Mouse (Mus musculus) hindbrain, embryonic 14.5 days (tissue): ENCODE data around the gene Zfp418. TPM values are rescaled to one million over a fixed set of nuclear protein-coding genes. Genes with fewer than 3 reads are reported as not detected.
A peak's percentile ranks its signal among the peaks of the same experiment; 100 is the strongest.
"Not testable (repeated sequence)": the region's sequence is repeated elsewhere in the genome, so short reads cannot be mapped to it uniquely, and the experiment has no call there.

Source experiments
- ATAC-seq: fragments of 200-750 bp; cut with Nextera tagmentation; 2 replicates; pipeline ENCODE4 v1.8.0; 2017; ENCODE audit warnings: moderate number of reproducible peaks, mild to moderate bottlenecking, moderate TSS enrichment, moderate library complexity; ENCODE audit not compliant: low FRiP score
- DNase-seq: peaks from one replicate; pipeline ENCODE4 v3.0.0-alpha.2; 2015; ENCODE audit warnings: low spot score
- H3K27ac ChIP-seq: fragments of 300-500 bp; sonication (generic); 2 replicates; pipeline ENCODE4 v1.5.1; 2014; ENCODE audit warnings: mild to moderate bottlenecking, moderate library complexity
- H3K27me3 ChIP-seq: fragments of 300-500 bp; sonication (generic); 2 replicates; pipeline ENCODE4 v1.6.1; 2014; ENCODE audit warnings: mild to moderate bottlenecking, low read length, mixed read lengths; ENCODE audit not compliant: control insufficient read depth, insufficient read depth
- H3K36me3 ChIP-seq: fragments of 300-500 bp; sonication (generic); replicated peaks from 2 replicates; pipeline ENCODE4 v1.6.1; 2014; ENCODE audit not compliant: control insufficient read depth, insufficient read depth
- H3K4me1 ChIP-seq: fragments of 300-500 bp; sonication (generic); replicated peaks from 2 replicates; pipeline ENCODE4 v1.6.1; 2014; ENCODE audit warnings: antibody characterized with exemption, low read length, mixed read lengths; ENCODE audit not compliant: control insufficient read depth, insufficient read depth
- H3K4me2 ChIP-seq: fragments of 300-500 bp; sonication (generic); replicated peaks from 2 replicates; pipeline ENCODE4 v1.6.1; 2014; ENCODE audit warnings: mild to moderate bottlenecking, moderate library complexity
- H3K4me3 ChIP-seq: fragments of 300-500 bp; sonication (generic); replicated peaks from 2 replicates; pipeline ENCODE4 v1.5.1; 2014; ENCODE audit warnings: mild to moderate bottlenecking, low read length
- H3K9ac ChIP-seq: fragments of 300-500 bp; sonication (generic); 2 replicates; pipeline ENCODE4 v1.6.1; 2014
- H3K9me3 ChIP-seq: fragments of 300-500 bp; sonication (generic); 2 replicates; pipeline ENCODE4 v1.6.1; 2016; ENCODE audit warnings: low read length; ENCODE audit not compliant: control insufficient read depth
- WGBS: fragments of 180-500 bp; shearing (Covaris S2); extraction: QIAGEN DNeasy Blood & Tissue Kit; methylation state at CpG from one replicate; pipeline ENCODE4 v1.1.7; 2014; 5-methylcytosine and 5-hydroxymethylcytosine counted together
- polyA plus RNA-seq: library from polyadenylated mRNA; unstranded; fragments of >200 nt; fragmentation: Nextera tagmentation; extraction: Ambion mirVana; gene quantifications from 2 replicates; pipeline ENCODE4 v1.2.1, GENCODE M21; 2014

The Zfp418 gene
- polyA plus RNA-seq = 3.6 and 3.7 TPM in 2 replicates

DNA sequence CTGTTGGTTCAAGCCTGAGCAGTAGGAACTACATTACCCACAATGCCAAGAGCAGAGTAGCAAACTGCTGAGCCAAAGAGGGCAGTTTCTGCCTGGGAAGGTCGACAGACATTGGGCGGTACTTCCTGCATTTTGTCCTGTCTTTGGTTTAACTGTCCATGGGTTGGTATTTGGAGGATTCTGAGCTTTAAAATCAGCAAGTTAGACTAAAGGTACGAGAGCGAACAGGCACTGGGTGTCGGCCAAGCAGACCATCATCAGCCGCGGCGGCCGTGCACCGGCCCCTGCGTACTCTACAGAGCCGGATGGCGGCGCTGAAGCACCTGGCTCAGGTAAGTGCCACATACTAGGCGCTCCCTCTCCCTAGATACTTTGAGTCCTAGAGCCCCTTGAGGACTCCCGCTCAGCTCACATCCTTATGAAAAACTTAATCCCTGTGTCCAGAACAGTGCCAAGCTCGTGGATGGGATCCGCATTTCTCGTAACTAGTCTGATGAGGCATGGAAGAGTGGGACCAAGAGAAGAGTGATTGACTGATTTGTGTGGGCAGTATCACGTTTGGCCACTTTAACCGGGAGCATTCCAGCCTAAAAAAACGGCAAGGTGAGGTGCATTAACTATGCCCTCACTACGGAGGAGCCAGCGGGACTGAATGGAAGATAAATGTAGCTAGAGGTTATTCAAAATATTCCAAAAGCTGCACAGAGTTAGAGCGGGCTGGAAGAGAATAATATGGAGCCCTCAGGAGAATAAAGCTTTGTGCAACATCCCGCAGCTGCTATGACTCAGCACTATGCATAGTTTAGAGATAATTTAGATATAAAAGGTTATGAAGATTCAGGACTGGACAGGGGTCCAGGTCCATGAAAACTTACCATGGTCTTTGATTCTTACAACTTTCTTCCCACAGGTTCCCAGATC lies at the start of gene Zfp418:
Gene Zfp418 (plus strand): TSS at position 104 of the 921 bp plus-strand sequence.
- Histone ChIP-seq H3K4me1 (0 out of 2 replicates have a peak, but pooled peaks cover 6% of the 10 kb centered on the region), H3K9me3 (no peaks in the 10 kb centered on the region), H3K36me3 (peaks cover 15% of the 10 kb centered on the region), H3K9ac (peak within 1 kb of the TSS; percentile 63), H3K27ac (peak within 1 kb of the TSS; percentile 72; the same call in 1 of the 2 replicates), H3K27me3 (no peaks in the 10 kb centered on the region), H3K4me3 (peak within 1 kb of the TSS; percentile 63), H3K4me2 (peak within 1 kb of the TSS; percentile 59)
- 2% methylated on average over 26 of the region's 26 CpGs for WGBS
- ATAC-seq (peak; percentile 96), DNase-seq (peak; percentile 83)

DNA sequence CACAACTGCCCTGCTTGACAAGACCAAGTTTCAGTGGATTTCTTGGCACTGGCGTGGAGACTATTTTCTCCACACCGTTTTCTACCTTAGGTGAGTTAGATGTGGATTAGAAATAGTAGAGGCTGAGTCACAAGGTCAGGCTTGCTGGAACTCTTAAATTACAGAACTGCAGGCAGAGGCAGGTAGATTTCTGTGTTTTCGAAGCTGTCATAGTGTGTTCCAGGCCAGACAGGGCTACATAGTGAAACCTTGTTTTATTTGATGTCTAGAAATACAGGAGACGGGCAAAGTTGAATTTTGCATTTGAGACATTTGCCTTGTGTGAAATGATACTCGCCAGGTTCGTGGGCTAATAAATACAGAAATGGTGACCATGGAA lies 49.5 kb upstream of the Zfp418 start:
- WGBS = 53% methylated on average over 6 of the region's 6 CpGs
- H3K9ac ChIP-seq = peak overlapping the region; percentile 70; the same call in 1 of the 2 replicates
- ATAC-seq (peak; percentile 52; the same call in 1 of the 2 replicates), DNase-seq (no peak)
- peak overlapping the region; percentile 72 for H3K4me3 ChIP-seq
- H3K4me2 ChIP-seq = peak overlapping the region; percentile 86
- peaks cover 19% of the 10 kb centered on the region for H3K36me3 ChIP-seq
- H3K4me1 ChIP-seq = peaks cover 10% of the 10 kb centered on the region; the same call in 1 of the 2 replicates
- H3K27me3 ChIP-seq = no peaks in the 10 kb centered on the region
- no peak overlapping the region for H3K27ac ChIP-seq
- no peaks in the 10 kb centered on the region for H3K9me3 ChIP-seq

DNA sequence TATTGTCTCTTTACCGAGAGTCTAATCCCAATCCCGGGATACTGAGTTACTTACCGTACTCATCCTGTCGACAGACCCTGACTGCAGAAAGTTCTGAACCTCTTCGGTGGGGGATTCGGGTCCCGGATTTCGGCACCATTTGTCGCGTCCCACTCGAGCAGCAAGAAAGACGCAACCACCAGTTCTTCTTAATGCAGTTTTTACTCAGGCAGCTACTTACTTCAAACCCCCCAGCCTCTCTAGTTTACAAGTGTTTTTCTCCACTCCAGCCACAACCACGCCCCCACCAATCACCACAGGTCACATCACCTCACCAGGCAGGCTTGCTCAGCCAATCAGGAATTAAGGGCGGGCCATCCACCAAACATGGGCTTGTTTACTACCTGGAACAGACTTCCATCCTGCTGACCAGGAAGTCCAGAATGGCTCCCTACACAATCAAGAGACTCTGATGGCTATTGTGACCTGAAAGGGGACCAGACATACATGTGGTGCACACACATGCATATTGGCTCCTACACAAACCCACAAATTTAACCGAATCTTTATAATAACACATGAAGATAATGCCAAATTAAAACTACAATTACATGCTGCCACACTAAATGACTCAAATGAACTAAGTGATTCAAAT lies 40.5 kb upstream of the Zfp418 start:
- not testable (repeated sequence) for H3K27me3 ChIP-seq, H3K9ac ChIP-seq, ATAC-seq, H3K4me1 ChIP-seq, H3K4me2 ChIP-seq, H3K4me3 ChIP-seq, H3K27ac ChIP-seq, DNase-seq
- 94% methylated on average over 14 of the region's 15 CpGs for WGBS
- Histone ChIP-seq H3K36me3 (peaks cover 31% of the 10 kb centered on the region), H3K9me3 (peaks cover 11% of the 10 kb centered on the region; the same call in 1 of the 2 replicates)

DNA sequence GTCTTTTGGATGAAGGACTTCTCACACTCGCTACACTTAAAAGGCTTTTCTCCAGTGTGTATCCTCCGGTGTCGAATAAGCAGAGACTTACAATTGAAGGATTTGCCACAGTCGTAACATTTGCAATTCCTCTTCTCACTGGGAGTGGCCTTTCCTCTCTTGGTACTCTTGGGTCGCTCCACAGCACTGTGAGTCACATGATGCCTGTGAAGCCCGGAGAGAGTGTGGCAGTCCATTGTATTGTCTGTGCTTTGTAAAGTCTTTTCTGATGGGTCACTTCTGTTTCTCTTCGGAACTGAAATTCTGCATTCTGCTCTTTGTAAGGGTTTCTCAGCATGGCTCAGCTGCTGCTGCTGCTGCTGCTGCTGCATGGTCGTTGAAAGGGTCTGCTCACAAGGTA lies 38.4 kb upstream of the Zfp418 start:
- H3K4me3 ChIP-seq = no peak overlapping the region
- 74% methylated on average over 8 of the region's 8 CpGs for WGBS

DNA sequence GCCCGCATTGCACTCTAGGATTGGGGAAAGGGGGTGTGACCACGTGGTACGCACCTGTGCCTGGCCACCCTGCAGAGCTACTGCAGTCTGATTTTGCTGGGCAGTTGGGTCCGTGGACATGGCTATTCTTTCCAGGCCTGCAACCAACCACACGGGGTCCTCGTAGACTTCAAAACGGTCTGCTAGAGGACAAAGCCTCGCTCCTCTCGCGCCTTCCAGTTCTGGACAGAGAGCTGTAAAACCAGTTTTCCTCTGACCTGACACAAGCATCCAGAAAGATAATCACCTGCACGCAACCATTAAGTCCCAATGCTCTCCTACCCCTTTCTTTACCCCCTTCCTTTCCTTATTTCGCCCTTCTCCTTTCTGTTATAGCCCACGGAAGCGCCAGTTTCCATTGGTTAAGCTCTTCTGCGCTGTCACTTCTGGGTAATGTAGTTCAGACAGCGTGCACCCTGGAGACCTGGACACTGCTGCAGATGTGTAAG lies 34.7 kb upstream of the Zfp418 start, which contains the start of gene Zfp773:
Gene Zfp773 (minus strand): TSS at position 377 of the 488 bp plus-strand sequence.
- Histone ChIP-seq H3K27ac (peak within 1 kb of the TSS; percentile 86), H3K4me1 (peaks cover 14% of the 10 kb centered on the region), H3K36me3 (peaks cover 23% of the 10 kb centered on the region), H3K4me3 (peak within 1 kb of the TSS; percentile 53), H3K9me3 (0 out of 2 replicates have a peak, but pooled peaks cover under 1% of the 10 kb centered on the region), H3K4me2 (peak within 1 kb of the TSS; percentile 56), H3K27me3 (no peaks in the 10 kb centered on the region), H3K9ac (peak within 1 kb of the TSS; percentile 81)
- ATAC-seq = peak; percentile 97
- WGBS = 8% methylated on average over 16 of the region's 16 CpGs
- peak; percentile 75 for DNase-seq

More for the DNA sequence above, 38.4 kb upstream of the Zfp418 start:
- H3K4me2 ChIP-seq = no peak overlapping the region
- H3K4me1 ChIP-seq = peaks cover 14% of the 10 kb centered on the region
- H3K9ac ChIP-seq = no peak overlapping the region
- peaks cover 31% of the 10 kb centered on the region for H3K36me3 ChIP-seq
- H3K27ac ChIP-seq = no peak overlapping the region
- no peaks in the 10 kb centered on the region for H3K27me3 ChIP-seq
- H3K9me3 ChIP-seq = peaks cover 11% of the 10 kb centered on the region; the same call in 1 of the 2 replicates
- no peak for DNase-seq
- ATAC-seq = no peak

DNA sequence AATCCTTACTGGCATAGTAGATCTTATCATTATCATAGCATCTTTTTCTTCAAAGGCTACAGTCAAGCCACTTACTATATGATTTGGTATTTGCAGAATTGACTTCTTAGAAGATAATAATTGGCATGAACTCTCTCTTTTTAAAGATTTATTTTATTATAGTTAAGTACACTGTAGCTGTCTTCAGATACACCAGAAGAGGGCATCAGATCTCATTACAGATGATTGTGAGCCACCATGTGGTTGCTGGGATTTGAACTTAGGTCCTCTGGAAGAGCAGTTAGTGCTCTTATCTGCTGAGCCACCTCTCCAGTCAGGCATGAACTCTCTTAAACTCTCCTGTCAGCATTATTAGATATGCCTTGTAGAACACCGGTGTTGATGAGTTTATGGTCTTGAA lies 26.9 kb upstream of the Zfp418 start:
- Histone ChIP-seq H3K27me3 (no peaks in the 10 kb centered on the region), H3K4me3 (no peak overlapping the region), H3K4me1 (no peaks in the 10 kb centered on the region), H3K36me3 (no peaks in the 10 kb centered on the region), H3K9ac (no peak overlapping the region), H3K9me3 (peaks cover 3% of the 10 kb centered on the region; the same call in 1 of the 2 replicates), H3K4me2 (no peak overlapping the region), H3K27ac (no peak overlapping the region)
- ATAC-seq (no peak), DNase-seq (no peak)
- 86% methylated on average over 1 of the region's 1 CpGs for WGBS

DNA sequence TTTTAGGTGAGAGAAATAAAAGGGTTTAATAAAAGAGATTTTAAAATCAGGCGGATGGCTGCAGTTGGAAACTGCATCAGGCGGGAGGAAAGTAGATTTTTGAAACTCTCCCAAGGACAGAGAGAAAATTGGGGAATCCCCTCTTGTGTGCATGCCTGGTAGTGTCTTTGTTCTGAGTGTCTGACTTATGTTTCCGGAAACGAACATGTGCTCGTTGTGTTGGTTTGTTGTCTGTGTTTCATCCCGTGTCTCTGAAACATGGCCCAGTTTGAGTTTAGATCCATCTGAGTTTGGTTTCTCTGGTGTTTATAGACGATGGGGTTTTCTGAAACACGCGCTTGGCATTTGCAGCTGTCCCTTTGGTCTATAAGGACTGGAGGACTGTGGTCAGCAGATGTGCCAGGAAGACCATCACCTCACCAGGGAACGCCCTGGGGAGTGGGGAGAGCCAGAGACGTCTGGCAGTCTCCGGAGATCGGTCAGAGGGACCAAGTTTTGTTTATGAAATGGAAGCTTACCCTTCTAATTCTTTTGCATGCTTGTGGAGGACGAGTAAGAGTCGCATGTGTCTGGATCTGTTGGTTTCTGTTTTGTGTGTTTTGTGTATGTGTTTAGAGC lies 25.0 kb upstream of the Zfp418 start:
- no peak overlapping the region for H3K4me3 ChIP-seq
- H3K9ac ChIP-seq = no peak overlapping the region
- no peaks in the 10 kb centered on the region for H3K36me3 ChIP-seq
- ATAC-seq = no peak
- H3K27me3 ChIP-seq = no peaks in the 10 kb centered on the region
- no peak overlapping the region for H3K27ac ChIP-seq
- no peaks in the 10 kb centered on the region for H3K4me1 ChIP-seq
- no peak for DNase-seq
- 93% methylated on average over 15 of the region's 15 CpGs for WGBS
- peaks cover 3% of the 10 kb centered on the region; the same call in 1 of the 2 replicates for H3K9me3 ChIP-seq
- H3K4me2 ChIP-seq = no peak overlapping the region

DNA sequence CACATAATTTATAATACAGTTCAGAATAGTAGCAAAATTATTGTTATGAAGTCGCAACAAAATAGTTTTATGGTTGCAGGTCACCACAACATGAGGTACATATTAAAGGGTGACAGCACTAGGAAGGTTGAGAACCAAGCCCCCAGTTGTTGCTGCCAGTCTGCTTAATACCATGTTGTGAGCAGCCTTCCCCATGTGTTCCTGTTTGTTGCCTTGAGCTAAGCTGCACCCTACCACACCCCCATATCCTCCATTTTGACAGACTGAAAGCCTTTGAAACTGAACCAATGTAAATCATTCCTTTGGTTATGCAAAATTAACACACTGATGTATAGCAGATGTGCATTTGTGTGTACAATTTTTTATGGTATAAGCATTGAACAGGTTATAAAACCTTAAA lies 14.8 kb downstream of the Zfp418 start:
- Histone ChIP-seq H3K36me3 (peaks cover 28% of the 10 kb centered on the region), H3K9me3 (no peaks in the 10 kb centered on the region), H3K27me3 (no peaks in the 10 kb centered on the region), H3K9ac (no peak overlapping the region), H3K27ac (no peak overlapping the region), H3K4me3 (no peak overlapping the region), H3K4me2 (no peak overlapping the region), H3K4me1 (no peaks in the 10 kb centered on the region)
- ATAC-seq (no peak), DNase-seq (no peak)
- WGBS = 100% methylated on average over 1 of the region's 1 CpGs
